Mouse (Mus musculus): ENCODE measurements around the gene Padi1.

DNA sequence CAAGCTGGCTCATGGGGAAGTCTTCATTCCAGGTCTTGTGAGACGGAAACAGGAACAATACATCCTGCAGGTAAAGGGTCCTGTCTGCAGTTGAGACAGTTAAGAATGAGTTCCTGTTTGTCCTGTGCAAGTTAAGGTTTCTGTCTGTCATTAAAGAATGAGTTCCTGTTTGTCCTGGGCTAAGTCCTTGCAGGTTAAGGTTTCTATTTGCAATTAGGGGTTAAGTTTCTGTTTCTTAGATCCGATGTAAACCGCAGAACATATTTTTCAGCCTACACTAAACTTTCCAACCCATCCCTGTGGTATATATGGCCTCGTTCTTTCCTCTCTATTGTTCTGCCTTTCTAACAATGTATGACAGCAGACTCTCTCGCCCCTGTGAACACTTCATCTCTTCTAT is 11.5 kb upstream of the Padi1 start:
- TF ChIP-seq CTCF (IDR thresholded peaks at IDR 0.05; ENCODE audit: extremely low read depth, insufficient read depth, low read length): no peak
- no peak for TF ChIP-seq POLR2A (IDR thresholded peaks at IDR 0.05; ENCODE audit: extremely low read depth, insufficient read depth, low read length)

Data from cortical plate, adult 2 months (tissue).